Mouse (Mus musculus): ENCODE data around the gene Ctnnbip1. TPM values are rescaled to one million over a fixed set of nuclear protein-coding genes. Genes with fewer than 3 reads are reported as not detected.

Ctnnbip1 gene
- polyA plus RNA-seq (2014; fragmentation: Illumina TruSeq; extraction: RNeasy Lipid Tissue Mini Kit (QIAGEN cat#74804)), result 9.2 TPM

GRCm38 (mm10) chr4:149517868-149518340 is at the start of gene Ctnnbip1:
Ctnnbip1 (plus strand) TSS chr4:149518236.

GRCm38 (mm10) chr4:149477078-149477477 is 41.0 kb upstream of the Ctnnbip1 start, which contains the start of gene Tmem274:
Tmem274 (plus strand) TSS chr4:149477378.

DNA sequence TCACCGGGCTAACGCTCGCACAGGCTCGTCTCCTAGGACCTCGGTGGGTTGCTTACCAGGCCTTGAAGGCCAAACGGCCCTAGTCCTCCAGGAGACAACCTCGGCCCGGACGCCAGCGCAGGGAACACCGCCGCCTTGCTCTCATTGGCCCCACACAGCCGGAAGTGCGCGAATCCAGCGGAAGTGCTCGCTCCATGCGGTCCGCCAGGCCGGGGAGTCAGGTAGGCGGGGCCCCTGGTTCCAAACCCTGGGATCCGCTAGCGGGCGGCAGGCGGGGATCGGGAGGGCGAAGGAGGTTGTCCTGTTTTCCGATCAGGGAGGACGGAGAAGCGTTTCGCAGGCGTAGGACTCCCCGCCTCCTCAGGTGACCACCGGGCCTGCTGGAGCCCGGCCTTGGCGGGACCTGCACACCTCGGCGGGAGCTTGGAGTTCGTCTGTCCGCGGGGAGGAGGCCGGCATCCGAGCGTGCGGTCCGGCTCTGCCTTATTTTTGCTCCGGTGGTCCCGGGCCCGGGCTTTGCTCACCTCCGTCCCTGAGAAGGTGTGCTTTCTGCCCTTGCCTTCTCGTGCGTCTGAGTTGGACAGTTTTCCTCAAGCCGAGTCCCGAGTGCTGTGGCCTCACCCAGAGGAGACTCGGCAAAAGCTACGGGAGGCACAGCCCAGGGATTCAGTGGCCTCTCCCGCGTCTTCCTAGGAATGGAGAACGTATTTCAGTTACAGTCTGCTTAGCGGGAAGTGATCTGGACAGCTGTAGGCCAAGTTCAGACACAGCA is 32.8 kb upstream of the Ctnnbip1 start, which contains the start of the genes Nmnat1 and Lzic:
Gene Nmnat1 (minus strand): TSS at position 150 of the 772 bp plus-strand sequence.
Gene Lzic (plus strand): TSS at position 177 of the 772 bp plus-strand sequence.

DNA sequence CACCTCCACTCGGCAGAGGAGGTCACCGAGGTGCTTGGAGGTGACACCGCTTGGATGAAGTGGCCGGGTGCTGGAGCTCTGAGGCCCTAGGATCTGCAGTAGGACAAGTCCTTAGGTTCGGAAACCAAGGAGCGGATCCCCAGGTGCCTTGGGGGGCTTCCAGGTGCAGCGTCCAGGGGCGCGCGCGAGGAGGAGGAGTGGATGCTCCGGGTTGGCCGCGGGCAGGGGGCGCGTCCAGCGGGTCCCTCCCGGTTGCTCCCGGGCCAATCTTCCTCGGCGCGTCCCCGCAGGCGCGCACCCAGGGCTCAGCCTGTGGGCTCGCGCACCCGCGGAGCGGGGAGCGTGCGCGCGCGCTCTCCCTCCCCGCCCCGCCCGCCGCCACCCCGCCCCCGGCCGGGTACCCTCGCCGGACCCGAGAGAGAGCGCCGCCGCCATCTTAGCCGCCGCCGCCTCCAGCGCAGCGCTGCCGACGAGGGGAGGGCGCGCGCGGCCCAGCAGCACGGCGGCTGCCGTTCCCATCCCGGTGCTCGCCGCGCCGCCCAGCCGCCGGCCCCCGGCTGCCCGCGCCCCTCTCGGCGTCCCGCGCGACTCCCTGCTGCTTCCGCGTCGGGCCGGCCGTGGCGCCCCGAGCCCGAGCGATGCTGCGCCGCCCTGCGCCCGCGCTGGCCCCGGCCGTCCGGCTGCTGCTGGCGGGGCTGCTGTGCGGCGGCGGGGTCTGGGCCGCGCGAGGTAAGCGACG is 68.2 kb downstream of the Ctnnbip1 start, which contains the start of gene Clstn1:
Gene Clstn1 (plus strand): TSS at position 425 of the 739 bp plus-strand sequence.

Other genes with a start within 250 kb of the Ctnnbip1 start
- 96.1 TPM for gene Kif1b, start 210.5 kb upstream of the Ctnnbip1 start, polyA plus RNA-seq (2014; fragmentation: Illumina TruSeq; extraction: RNeasy Lipid Tissue Mini Kit (QIAGEN cat#74804))
- 45.6 TPM for gene Ube4b, start 91.5 kb upstream of the Ctnnbip1 start, polyA plus RNA-seq (2014; fragmentation: Illumina TruSeq; extraction: RNeasy Lipid Tissue Mini Kit (QIAGEN cat#74804))
- gene Rbp7, start 63.3 kb upstream of the Ctnnbip1 start, polyA plus RNA-seq (2014; fragmentation: Illumina TruSeq; extraction: RNeasy Lipid Tissue Mini Kit (QIAGEN cat#74804)), result 1.9 TPM
- gene Tmem274, start 40.9 kb upstream of the Ctnnbip1 start, polyA plus RNA-seq (2014; fragmentation: Illumina TruSeq; extraction: RNeasy Lipid Tissue Mini Kit (QIAGEN cat#74804)), result not detected
- 2.6 TPM for gene Nmnat1, start 33.0 kb upstream of the Ctnnbip1 start, polyA plus RNA-seq (2014; fragmentation: Illumina TruSeq; extraction: RNeasy Lipid Tissue Mini Kit (QIAGEN cat#74804))
- 28.2 TPM for gene Lzic, start 33.0 kb upstream of the Ctnnbip1 start, polyA plus RNA-seq (2014; fragmentation: Illumina TruSeq; extraction: RNeasy Lipid Tissue Mini Kit (QIAGEN cat#74804))
- gene Clstn1, start 68.2 kb downstream of the Ctnnbip1 start, polyA plus RNA-seq (2014; fragmentation: Illumina TruSeq; extraction: RNeasy Lipid Tissue Mini Kit (QIAGEN cat#74804)), result 21.6 TPM
- 1.5 TPM for gene Pik3cd, start 184.3 kb downstream of the Ctnnbip1 start, polyA plus RNA-seq (2014; fragmentation: Illumina TruSeq; extraction: RNeasy Lipid Tissue Mini Kit (QIAGEN cat#74804))
- 1.4 TPM for gene Tmem201, start 219.8 kb downstream of the Ctnnbip1 start, polyA plus RNA-seq (2014; fragmentation: Illumina TruSeq; extraction: RNeasy Lipid Tissue Mini Kit (QIAGEN cat#74804))